Mouse (Mus musculus): Measurements from ENCODE around the gene Mgat4b. TPM values are rescaled to one million over a fixed set of nuclear protein-coding genes. Genes with fewer than 3 reads are reported as not detected.

Mgat4b gene
- polyA plus RNA-seq, 1 experiment from 2014 or later: 41.3 TPM

- no peak overlapping the region for H3K9ac ChIP-seq (replicated peaks; ENCODE audit: low read length)
- H3K36me3 ChIP-seq (ENCODE audit: control insufficient read depth, insufficient read depth, low read length): peaks cover 7% of the 10 kb centered on the region; the same call in 1 of the 2 replicates
- H3K4me3 ChIP-seq (replicated peaks; ENCODE audit: low read depth, low read length): no peak overlapping the region
- ATAC-seq (ENCODE audit: low FRiP score, low TSS enrichment) (no peak), DNase-seq (no peak)
- WGBS: 90% methylated on average over 6 of the region's 6 CpGs
- H3K9me3 ChIP-seq (ENCODE audit: control insufficient read depth, low read length): no peaks in the 10 kb centered on the region
- H3K4me2 ChIP-seq (ENCODE audit: low read length): no peak overlapping the region
- no peak overlapping the region for H3K27ac ChIP-seq (replicated peaks; ENCODE audit: low read depth, low read length)
- H3K27me3 ChIP-seq (ENCODE audit: control insufficient read depth, insufficient read depth, low read length): no peaks in the 10 kb centered on the region
- H3K4me1 ChIP-seq (ENCODE audit: control insufficient read depth, insufficient read depth, low read length): no peaks in the 10 kb centered on the region
These were observed 67.0 kb downstream of the Mgat4b start for GRCm38 (mm10) chr11:50277706-50278105.

GRCm38 (mm10) chr11:50279005-50279404 lies 68.3 kb downstream of the Mgat4b start:
- H3K27ac ChIP-seq (replicated peaks; ENCODE audit: low read depth, low read length): no peak overlapping the region
- H3K4me1 ChIP-seq (ENCODE audit: control insufficient read depth, insufficient read depth, low read length): no peaks in the 10 kb centered on the region
- H3K4me3 ChIP-seq (replicated peaks; ENCODE audit: low read depth, low read length): no peak overlapping the region
- no peaks in the 10 kb centered on the region for H3K27me3 ChIP-seq (ENCODE audit: control insufficient read depth, insufficient read depth, low read length)
- DNase-seq: no peak
- peaks cover 7% of the 10 kb centered on the region; the same call in 1 of the 2 replicates for H3K36me3 ChIP-seq (ENCODE audit: control insufficient read depth, insufficient read depth, low read length)
- ATAC-seq (ENCODE audit: low FRiP score, low TSS enrichment): no peak
- no peaks in the 10 kb centered on the region for H3K9me3 ChIP-seq (ENCODE audit: control insufficient read depth, low read length)
- H3K9ac ChIP-seq (replicated peaks; ENCODE audit: low read length): no peak overlapping the region
- 93% methylated on average over 4 of the region's 4 CpGs for WGBS
- H3K4me2 ChIP-seq (ENCODE audit: low read length): no peak overlapping the region

- H3K9ac ChIP-seq (replicated peaks; ENCODE audit: low read length): no peak overlapping the region
- no peak overlapping the region for H3K4me2 ChIP-seq (ENCODE audit: low read length)
- ATAC-seq (ENCODE audit: low FRiP score, low TSS enrichment): no peak
- no peaks in the 10 kb centered on the region for H3K4me1 ChIP-seq (ENCODE audit: control insufficient read depth, insufficient read depth, low read length)
- WGBS: 77% methylated on average over 1 of the region's 1 CpGs
- H3K27me3 ChIP-seq (ENCODE audit: control insufficient read depth, insufficient read depth, low read length): no peaks in the 10 kb centered on the region
- H3K9me3 ChIP-seq (ENCODE audit: control insufficient read depth, low read length): no peaks in the 10 kb centered on the region
- H3K4me3 ChIP-seq (replicated peaks; ENCODE audit: low read depth, low read length): no peak overlapping the region
- peaks cover 7% of the 10 kb centered on the region; the same call in 1 of the 2 replicates for H3K36me3 ChIP-seq (ENCODE audit: control insufficient read depth, insufficient read depth, low read length)
- DNase-seq: no peak
- no peak overlapping the region for H3K27ac ChIP-seq (replicated peaks; ENCODE audit: low read depth, low read length)
These were observed 69.4 kb downstream of the Mgat4b start for GRCm38 (mm10) chr11:50280053-50280452.

Small RNA genes within 50 kb of the gene (microRNA-seq; reads per million reads assigned to microRNA genes)
- 1.0 reads per million for gene Mir6919

Other genes starting within 250 kb of the Mgat4b start
- gene Rnf130, start 185.5 kb upstream of the Mgat4b start, polyA plus RNA-seq (2014; fragmentation: Nextera tagmentation; extraction: Ambion mirVana): 72.5 and 74.9 TPM in 2 replicates
- 26.1 and 35.4 TPM in 2 replicates for gene Tbc1d9b, start 79.5 kb upstream of the Mgat4b start, polyA plus RNA-seq (2014; fragmentation: Nextera tagmentation; extraction: Ambion mirVana)
- gene Mrnip, start 36.4 kb upstream of the Mgat4b start, polyA plus RNA-seq (2014; fragmentation: Nextera tagmentation; extraction: Ambion mirVana): 37.0 and 38.8 TPM in 2 replicates
- gene Sqstm1, start 63 bp upstream of the Mgat4b start, polyA plus RNA-seq (2014; fragmentation: Nextera tagmentation; extraction: Ambion mirVana): 293 and 312 TPM in 2 replicates
- 1.0 and 2.5 TPM in 2 replicates for gene Ltc4s, start 27.7 kb downstream of the Mgat4b start, polyA plus RNA-seq (2014; fragmentation: Nextera tagmentation; extraction: Ambion mirVana)
- gene Maml1, start 81.4 kb downstream of the Mgat4b start, polyA plus RNA-seq (2014; fragmentation: Nextera tagmentation; extraction: Ambion mirVana): 5.6 and 5.9 TPM in 2 replicates
- 181 and 232 TPM in 2 replicates for gene Canx, start 114.8 kb downstream of the Mgat4b start, polyA plus RNA-seq (2014; fragmentation: Nextera tagmentation; extraction: Ambion mirVana)
- gene Cby3, start 143.6 kb downstream of the Mgat4b start, polyA plus RNA-seq (2014; fragmentation: Nextera tagmentation; extraction: Ambion mirVana): 0.32 and 0.77 TPM in 2 replicates
- 539 and 584 TPM in 2 replicates for gene Hnrnph1, start 166.1 kb downstream of the Mgat4b start, polyA plus RNA-seq (2014; fragmentation: Nextera tagmentation; extraction: Ambion mirVana)
- 25.0 and 31.6 TPM in 2 replicates for gene Rufy1, start 220.2 kb downstream of the Mgat4b start, polyA plus RNA-seq (2014; fragmentation: Nextera tagmentation; extraction: Ambion mirVana)